Mouse (Mus musculus): ENCODE data around the gene Wdr3. TPM values are rescaled to one million over a fixed set of nuclear protein-coding genes. Genes with fewer than 3 reads are reported as not detected.

The Wdr3 gene
- polyA plus RNA-seq (2016; fragmentation: Nextera tagmentation; extraction: Ambion mirVana): 58.1 and 64.6 TPM in 2 replicates

- H3K27ac ChIP-seq (replicated peaks): peak within 1 kb of the TSS; percentile 88
- DNase-seq (ENCODE audit: low spot score): peak; percentile 94
- peak within 1 kb of the TSS; percentile 87 for H3K4me3 ChIP-seq
- WGBS: under 1% methylated on average over 55 of the region's 55 CpGs
- H3K9me3 ChIP-seq: no peaks in the 10 kb centered on the region
- H3K36me3 ChIP-seq (replicated peaks): peaks cover 41% of the 10 kb centered on the region
- no peaks in the 10 kb centered on the region for H3K27me3 ChIP-seq (replicated peaks; ENCODE audit: low read depth, poor library complexity, severe bottlenecking)
- peaks cover 13% of the 10 kb centered on the region for H3K4me1 ChIP-seq
These were observed at the start of gene Wdr3, which contains the start of gene Gdap2 for GRCm38 (mm10) chr3:100162315-100163105. Gene Wdr3 (minus strand): TSS chr3:100162407. Gene Gdap2 (plus strand): TSS chr3:100162381.

GRCm38 (mm10) chr3:100206973-100207372 lies 44.8 kb upstream of the Wdr3 start:
- whole genome bisulfite sequencing: 17% methylated on average over 1 of the region's 1 CpGs
- peaks cover 12% of the 10 kb centered on the region; the same call in 1 of the 2 replicates for H3K4me1 ChIP-seq
- 0 out of 2 replicates have a peak overlapping the region, but pooled peaks have one; percentile 58 for H3K27ac ChIP-seq (replicated peaks)
- no peaks in the 10 kb centered on the region for H3K27me3 ChIP-seq (replicated peaks; ENCODE audit: low read depth, poor library complexity, severe bottlenecking)
- H3K9me3 ChIP-seq: no peaks in the 10 kb centered on the region
- peaks cover 27% of the 10 kb centered on the region for H3K36me3 ChIP-seq (replicated peaks)
- peak; percentile 23 for DNase-seq (ENCODE audit: low spot score)
- H3K4me3 ChIP-seq: no peak overlapping the region

GRCm38 (mm10) chr3:100201554-100201953 lies 39.3 kb upstream of the Wdr3 start:
- H3K4me3 ChIP-seq: no peak overlapping the region
- DNase-seq (ENCODE audit: low spot score): no peak
- 94% methylated on average over 7 of the region's 7 CpGs for WGBS
- H3K36me3 ChIP-seq (replicated peaks): peaks cover 51% of the 10 kb centered on the region
- no peaks in the 10 kb centered on the region for H3K27me3 ChIP-seq (replicated peaks; ENCODE audit: low read depth, poor library complexity, severe bottlenecking)
- H3K9me3 ChIP-seq: no peaks in the 10 kb centered on the region
- H3K4me1 ChIP-seq: 0 out of 2 replicates have a peak, but pooled peaks cover 2% of the 10 kb centered on the region
- H3K27ac ChIP-seq (replicated peaks): no peak overlapping the region

GRCm38 (mm10) chr3:100194210-100194609 lies 32.0 kb upstream of the Wdr3 start:
- Histone ChIP-seq H3K4me1 (peaks cover 10% of the 10 kb centered on the region; the same call in 1 of the 2 replicates), H3K27me3 (replicated peaks; ENCODE audit: low read depth, poor library complexity, severe bottlenecking) (no peaks in the 10 kb centered on the region), H3K36me3 (replicated peaks) (peaks cover 25% of the 10 kb centered on the region), H3K27ac (replicated peaks) (peak overlapping the region; percentile 48; the same call in 1 of the 2 replicates), H3K4me3 (no peak overlapping the region), H3K9me3 (no peaks in the 10 kb centered on the region)
- peak; percentile 41 for DNase-seq (ENCODE audit: low spot score)
- WGBS: 37% methylated on average over 5 of the region's 5 CpGs

- Histone ChIP-seq H3K4me3 (no peak overlapping the region), H3K27me3 (replicated peaks; ENCODE audit: low read depth, poor library complexity, severe bottlenecking) (no peaks in the 10 kb centered on the region), H3K36me3 (replicated peaks) (peaks cover 35% of the 10 kb centered on the region; the same call in 1 of the 2 replicates), H3K9me3 (no peaks in the 10 kb centered on the region), H3K27ac (replicated peaks) (no peak overlapping the region), H3K4me1 (peaks cover 10% of the 10 kb centered on the region; the same call in 1 of the 2 replicates)
- WGBS: 85% methylated on average over 11 of the region's 11 CpGs
- no peak for DNase-seq (ENCODE audit: low spot score)
These were observed 27.7 kb upstream of the Wdr3 start for GRCm38 (mm10) chr3:100189861-100190260.

- Histone ChIP-seq H3K36me3 (replicated peaks) (peaks cover 35% of the 10 kb centered on the region; the same call in 1 of the 2 replicates), H3K27ac (replicated peaks) (no peak overlapping the region), H3K9me3 (no peaks in the 10 kb centered on the region), H3K4me1 (peaks cover 10% of the 10 kb centered on the region; the same call in 1 of the 2 replicates), H3K4me3 (no peak overlapping the region), H3K27me3 (replicated peaks; ENCODE audit: low read depth, poor library complexity, severe bottlenecking) (no peaks in the 10 kb centered on the region)
- WGBS: 53% methylated on average over 1 of the region's 1 CpGs
- peak; percentile 58 for DNase-seq (ENCODE audit: low spot score)
These were observed 27.2 kb upstream of the Wdr3 start for GRCm38 (mm10) chr3:100189444-100189843.

- H3K4me1 ChIP-seq: no peaks in the 10 kb centered on the region
- peaks cover 49% of the 10 kb centered on the region for H3K36me3 ChIP-seq (replicated peaks)
- no peaks in the 10 kb centered on the region for H3K9me3 ChIP-seq
- no peak overlapping the region for H3K4me3 ChIP-seq
- no peak for DNase-seq (ENCODE audit: low spot score)
- no peak overlapping the region for H3K27ac ChIP-seq (replicated peaks)
- H3K27me3 ChIP-seq (replicated peaks; ENCODE audit: low read depth, poor library complexity, severe bottlenecking): no peaks in the 10 kb centered on the region
- 90% methylated on average over 3 of the region's 3 CpGs for WGBS
These were observed 18.3 kb upstream of the Wdr3 start for GRCm38 (mm10) chr3:100180471-100180870.

- Histone ChIP-seq H3K27me3 (replicated peaks; ENCODE audit: low read depth, poor library complexity, severe bottlenecking) (no peaks in the 10 kb centered on the region), H3K9me3 (no peaks in the 10 kb centered on the region), H3K36me3 (replicated peaks) (peaks cover 66% of the 10 kb centered on the region), H3K4me1 (no peaks in the 10 kb centered on the region), H3K27ac (replicated peaks) (no peak overlapping the region), H3K4me3 (no peak overlapping the region)
- no peak for DNase-seq (ENCODE audit: low spot score)
- WGBS: 88% methylated on average over 2 of the region's 2 CpGs
These were observed 13.8 kb upstream of the Wdr3 start for GRCm38 (mm10) chr3:100176031-100176430.

- no peak for DNase-seq (ENCODE audit: low spot score)
- no peak overlapping the region for H3K4me3 ChIP-seq
- no peak overlapping the region for H3K27ac ChIP-seq (replicated peaks)
- H3K36me3 ChIP-seq (replicated peaks): peaks cover 19% of the 10 kb centered on the region
- no peaks in the 10 kb centered on the region for H3K27me3 ChIP-seq (replicated peaks; ENCODE audit: low read depth, poor library complexity, severe bottlenecking)
- peaks cover 13% of the 10 kb centered on the region for H3K4me1 ChIP-seq
- H3K9me3 ChIP-seq: no peaks in the 10 kb centered on the region
These were observed 2.8 kb upstream of the Wdr3 start for GRCm38 (mm10) chr3:100164991-100165390.

GRCm38 (mm10) chr3:100163556-100163955 lies 1.3 kb upstream of the Wdr3 start:
- H3K4me1 ChIP-seq: peaks cover 13% of the 10 kb centered on the region
- H3K27ac ChIP-seq (replicated peaks): no peak overlapping the region
- peaks cover 32% of the 10 kb centered on the region for H3K36me3 ChIP-seq (replicated peaks)
- H3K9me3 ChIP-seq: no peaks in the 10 kb centered on the region
- 83% methylated on average over 2 of the region's 2 CpGs for WGBS
- no peak for DNase-seq (ENCODE audit: low spot score)
- no peak overlapping the region for H3K4me3 ChIP-seq
- H3K27me3 ChIP-seq (replicated peaks; ENCODE audit: low read depth, poor library complexity, severe bottlenecking): no peaks in the 10 kb centered on the region

- peaks cover 45% of the 10 kb centered on the region for H3K36me3 ChIP-seq (replicated peaks)
- H3K27me3 ChIP-seq (replicated peaks; ENCODE audit: low read depth, poor library complexity, severe bottlenecking): no peaks in the 10 kb centered on the region
- H3K4me1 ChIP-seq: peaks cover 13% of the 10 kb centered on the region
- peak overlapping the region; percentile 88 for H3K27ac ChIP-seq (replicated peaks)
- DNase-seq (ENCODE audit: low spot score): no peak
- no peaks in the 10 kb centered on the region for H3K9me3 ChIP-seq
- peak overlapping the region; percentile 87 for H3K4me3 ChIP-seq
- 2% methylated on average over 35 of the region's 35 CpGs for WGBS
These were observed 417 bp downstream of the Wdr3 start for GRCm38 (mm10) chr3:100161665-100162314.

GRCm38 (mm10) chr3:100160682-100161445 lies 1.3 kb downstream of the Wdr3 start:
- Histone ChIP-seq H3K27me3 (replicated peaks; ENCODE audit: low read depth, poor library complexity, severe bottlenecking) (no peaks in the 10 kb centered on the region), H3K36me3 (replicated peaks) (peaks cover 48% of the 10 kb centered on the region), H3K9me3 (no peaks in the 10 kb centered on the region), H3K4me3 (peak overlapping the region; percentile 87), H3K4me1 (peaks cover 13% of the 10 kb centered on the region), H3K27ac (replicated peaks) (no peak overlapping the region)
- WGBS: 86% methylated on average over 15 of the region's 15 CpGs
- DNase-seq (ENCODE audit: low spot score): no peak

Measured in embryonic facial prominence, embryonic 10.5 days (tissue).